Mouse (Mus musculus): ENCODE results near the gene Serpina3j. TPM values are rescaled to one million over a fixed set of nuclear protein-coding genes. Genes with fewer than 3 reads are reported as not detected.

The Serpina3j gene
- polyA plus RNA-seq, 1 experiment: not detected

- 0 out of 2 replicates have a peak, but pooled peaks cover 2% of the 10 kb centered on the region for H3K9me3 ChIP-seq
These were observed 55.6 kb downstream of the Serpina3j start for GRCm38 (mm10) chr12:104369986-104370385.

More at GRCm38 (mm10) chr12:104369986-104370385, 55.6 kb downstream of the Serpina3j start:
- H3K4me1 ChIP-seq: no peaks in the 10 kb centered on the region
- H3K4me3 ChIP-seq (replicated peaks): no peak overlapping the region
- no peak for TF ChIP-seq FLI1 (IDR thresholded peaks at IDR 0.05; ENCODE audit: low read length)
- TF ChIP-seq GATA1 (IDR thresholded peaks at IDR 0.05; ENCODE audit: borderline replicate concordance, low read length): no peak
- H3K36me3 ChIP-seq (replicated peaks; ENCODE audit: low read length): no peaks in the 10 kb centered on the region
- peaks cover 4% of the 10 kb centered on the region for H3K27me3 ChIP-seq (replicated peaks)

Other genes starting within 250 kb of the Serpina3j start
- not detected in 2 replicates for gene Serpina5, start 213.4 kb upstream of the Serpina3j start, polyA plus RNA-seq (2012; ENCODE audit: insufficient read depth, low replicate concordance)
- not detected in 2 replicates for gene Serpina3a, start 201.8 kb upstream of the Serpina3j start, polyA plus RNA-seq (2012; ENCODE audit: insufficient read depth, low replicate concordance)
- not detected in 2 replicates for gene Serpina3b, start 186.6 kb upstream of the Serpina3j start, polyA plus RNA-seq (2012; ENCODE audit: insufficient read depth, low replicate concordance)
- gene Serpina3c, start 160.7 kb upstream of the Serpina3j start, polyA plus RNA-seq (2012; ENCODE audit: insufficient read depth, low replicate concordance): not detected in 2 replicates
- 1.3 TPM in 1 of 2 replicates, not detected in the other for gene Serpina3f, start 100.0 kb upstream of the Serpina3j start, polyA plus RNA-seq (2012; ENCODE audit: insufficient read depth, low replicate concordance)
- gene Serpina3g, start 78.3 kb upstream of the Serpina3j start, polyA plus RNA-seq (2012; ENCODE audit: insufficient read depth, low replicate concordance): 122 and 154 TPM in 2 replicates
- gene Serpina3i, start 51.4 kb upstream of the Serpina3j start, polyA plus RNA-seq (2012; ENCODE audit: insufficient read depth, low replicate concordance): 1.0 and 2.1 TPM in 2 replicates
- not detected in 2 replicates for gene Serpina3k, start 23.9 kb downstream of the Serpina3j start, polyA plus RNA-seq (2012; ENCODE audit: insufficient read depth, low replicate concordance)
- gene Serpina3m, start 23.9 kb downstream of the Serpina3j start, polyA plus RNA-seq (2012; ENCODE audit: insufficient read depth, low replicate concordance): not detected in 2 replicates
- gene Serpina3n, start 92.2 kb downstream of the Serpina3j start, polyA plus RNA-seq (2012; ENCODE audit: insufficient read depth, low replicate concordance): not detected in 2 replicates
- gene Gsc, start 158.8 kb downstream of the Serpina3j start, polyA plus RNA-seq (2012; ENCODE audit: insufficient read depth, low replicate concordance): not detected in 2 replicates

Measured in megakaryocyte, embryonic 14.5 days (primary cell).